Mouse (Mus musculus) E14TG2a.4 (cell line): ENCODE measurements around the gene Fxyd7.

Source experiments
- H3K27me3 ChIP-seq: 2 replicates; pipeline ENCODE4 v1.6.1; 2014; ENCODE audit warnings: low read length, control low read depth; ENCODE audit not compliant: insufficient read depth
- H3K36me3 ChIP-seq: 2 replicates; pipeline ENCODE4 v1.6.1; 2014; ENCODE audit warnings: low read length, control low read depth; ENCODE audit not compliant: insufficient read depth
- H3K4me1 ChIP-seq: replicated peaks from 2 replicates; pipeline ENCODE4 v1.6.1; 2014; ENCODE audit warnings: low read depth, low read length, control low read depth
- H3K4me3 ChIP-seq: replicated peaks from 2 replicates; pipeline ENCODE4 v1.5.1; 2014; ENCODE audit warnings: mild to moderate bottlenecking, low read length
- H3K9me3 ChIP-seq: 2 replicates; pipeline ENCODE4 v1.6.1; 2014; ENCODE audit warnings: low read length, control low read depth
- CTCF ChIP-seq: conservative IDR thresholded peaks from 2 replicates; pipeline ENCODE4 v1.5.1; 2014; ENCODE audit warnings: low read length
- NANOG ChIP-seq: IDR thresholded peaks from 2 replicates; pipeline ENCODE4 v1.6.1; 2014; ENCODE audit warnings: borderline replicate concordance, low read length, mixed read lengths
- POU5F1 ChIP-seq: IDR thresholded peaks from 2 replicates; pipeline ENCODE4 v1.6.1; 2014; ENCODE audit warnings: low read length, borderline replicate concordance

Fxyd7 gene

GRCm38 (mm10) chr7:31000505-31001020, 50.7 kb downstream of the Fxyd7 start:
- H3K4me1 ChIP-seq = peaks cover 3% of the 10 kb centered on the region; the same call in 1 of the 2 replicates
- TF ChIP-seq POU5F1 (no peak), CTCF (no peak), NANOG (no peak)
- no peak overlapping the region for H3K4me3 ChIP-seq
- H3K9me3 ChIP-seq = 0 out of 2 replicates have a peak, but pooled peaks cover 11% of the 10 kb centered on the region
- 0 out of 2 replicates have a peak, but pooled peaks cover 3% of the 10 kb centered on the region for H3K27me3 ChIP-seq
- no peaks in the 10 kb centered on the region for H3K36me3 ChIP-seq

GRCm38 (mm10) chr7:30996491-30996890, 54.8 kb downstream of the Fxyd7 start:
- peak; percentile 80 for TF ChIP-seq CTCF
- TF ChIP-seq POU5F1 = no peak
- Histone ChIP-seq H3K4me1 (no peaks in the 10 kb centered on the region), H3K9me3 (0 out of 2 replicates have a peak, but pooled peaks cover 4% of the 10 kb centered on the region), H3K36me3 (no peaks in the 10 kb centered on the region), H3K4me3 (no peak overlapping the region), H3K27me3 (peaks cover 4% of the 10 kb centered on the region; the same call in 1 of the 2 replicates)

GRCm38 (mm10) chr7:30993986-30994385, 57.3 kb downstream of the Fxyd7 start:
- TF ChIP-seq NANOG = no peak
- TF ChIP-seq POU5F1 = no peak
- TF ChIP-seq CTCF = no peak
- Histone ChIP-seq H3K27me3 (peaks cover 8% of the 10 kb centered on the region; the same call in 1 of the 2 replicates), H3K9me3 (0 out of 2 replicates have a peak, but pooled peaks cover 4% of the 10 kb centered on the region), H3K4me1 (no peaks in the 10 kb centered on the region), H3K4me3 (no peak overlapping the region), H3K36me3 (no peaks in the 10 kb centered on the region)
